Mouse (Mus musculus) heart, embryonic 15.5 days (tissue): ENCODE results near the gene Slc33a1. TPM values are rescaled to one million over a fixed set of nuclear protein-coding genes. Genes with fewer than 3 reads are reported as not detected.

Source experiments
- ATAC-seq: fragments of 200-750 bp; cut with Nextera tagmentation; replicated peaks from 2 replicates; pipeline ENCODE4 v1.8.0; 2017; ENCODE audit warnings: low read depth, moderate TSS enrichment; ENCODE audit not compliant: insufficient number of reproducible peaks, insufficient read depth, low FRiP score
- H3K27ac ChIP-seq: fragments of 300-500 bp; sonication (generic); 2 replicates; pipeline ENCODE4 v1.5.1; 2015; ENCODE audit warnings: mild to moderate bottlenecking, inconsistent platforms
- H3K27me3 ChIP-seq: fragments of 300-500 bp; sonication (generic); 2 replicates; pipeline ENCODE4 v1.6.1; 2015; ENCODE audit warnings: inconsistent platforms
- H3K36me3 ChIP-seq: fragments of 300-500 bp; sonication (generic); 2 replicates; pipeline ENCODE4 v1.6.1; 2015; ENCODE audit warnings: mild to moderate bottlenecking, inconsistent platforms
- H3K4me1 ChIP-seq: fragments of 300-500 bp; sonication (generic); replicated peaks from 2 replicates; pipeline ENCODE4 v1.6.1; 2015; ENCODE audit warnings: inconsistent platforms
- H3K4me2 ChIP-seq: fragments of 300-500 bp; sonication (generic); 2 replicates; pipeline ENCODE4 v1.6.1; 2015; ENCODE audit warnings: inconsistent platforms, mild to moderate bottlenecking, moderate library complexity
- H3K4me3 ChIP-seq: fragments of 300-500 bp; sonication (generic); 2 replicates; pipeline ENCODE4 v1.5.1; 2015; ENCODE audit warnings: mild to moderate bottlenecking, inconsistent platforms
- H3K9ac ChIP-seq: fragments of 300-500 bp; sonication (generic); 2 replicates; pipeline ENCODE4 v1.6.1; 2015; ENCODE audit warnings: mild to moderate bottlenecking, inconsistent platforms
- H3K9me3 ChIP-seq: fragments of 300-500 bp; sonication (generic); replicated peaks from 2 replicates; pipeline ENCODE4 v1.6.1; 2016; ENCODE audit warnings: inconsistent platforms
- WGBS: fragments of 180-500 bp; shearing (Covaris S2); methylation state at CpG from one replicate; pipeline ENCODE4 v1.1.7; 2015; ENCODE audit warnings: mixed read lengths; 5-methylcytosine and 5-hydroxymethylcytosine counted together
- polyA plus RNA-seq: library from polyadenylated mRNA; unstranded; fragments of >200 nt; fragmentation: Nextera tagmentation; extraction: Ambion mirVana; gene quantifications from 2 replicates; pipeline ENCODE4 v1.2.1, GENCODE M21; 2015

The Slc33a1 gene
- polyA plus RNA-seq, 1 experiment from 2014 or later, result 9.2 TPM

DNA sequence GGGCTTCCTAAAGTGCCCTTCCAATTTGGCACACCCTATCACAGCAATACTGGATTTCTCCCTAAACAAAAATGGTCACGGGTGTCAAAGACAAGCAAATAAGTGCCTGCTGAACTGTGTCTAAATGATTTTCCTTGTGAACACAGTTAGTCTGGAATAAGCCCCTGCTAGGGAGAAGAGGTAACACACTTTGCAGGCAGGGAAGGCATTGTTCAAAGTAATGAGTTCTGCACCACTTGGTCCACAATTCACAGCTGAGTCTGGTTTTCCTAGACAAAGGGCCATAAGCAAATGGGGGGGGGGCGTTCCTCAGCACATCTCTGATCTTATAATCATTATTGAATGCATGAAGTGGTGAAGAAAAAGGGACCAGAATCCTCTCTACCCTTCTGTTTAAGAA lies 68.8 kb downstream of the Slc33a1 start:
- Histone ChIP-seq H3K27ac (no peak overlapping the region), H3K4me2 (no peak overlapping the region), H3K36me3 (no peaks in the 10 kb centered on the region), H3K4me3 (no peak overlapping the region), H3K9ac (no peak overlapping the region), H3K4me1 (peaks cover 16% of the 10 kb centered on the region), H3K9me3 (no peaks in the 10 kb centered on the region), H3K27me3 (no peaks in the 10 kb centered on the region)
- WGBS, result 53% methylated on average over 2 of the region's 2 CpGs
- no peak for ATAC-seq

DNA sequence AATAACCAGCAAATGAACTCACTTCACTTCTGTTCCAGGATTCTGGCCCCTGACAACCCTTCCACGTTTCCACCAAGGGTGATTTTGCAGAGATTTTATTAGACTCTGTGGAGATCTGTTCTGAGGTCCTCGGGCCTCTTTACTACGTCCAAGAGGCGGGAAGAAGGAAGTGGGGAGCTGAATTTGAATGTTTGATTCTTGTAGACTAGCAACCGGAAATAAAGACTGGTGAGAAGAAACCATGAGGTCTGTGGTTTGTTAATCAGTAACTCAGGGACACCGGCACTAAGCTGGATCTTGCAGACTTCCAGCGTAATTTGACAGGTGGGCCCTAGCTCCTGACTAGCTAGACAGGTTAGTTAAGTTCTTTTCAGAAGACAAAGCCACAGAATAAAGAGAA lies 70.9 kb downstream of the Slc33a1 start:
- Histone ChIP-seq H3K4me3 (no peak overlapping the region), H3K36me3 (no peaks in the 10 kb centered on the region), H3K4me1 (peaks cover 4% of the 10 kb centered on the region), H3K9me3 (no peaks in the 10 kb centered on the region), H3K27me3 (no peaks in the 10 kb centered on the region), H3K27ac (no peak overlapping the region), H3K4me2 (no peak overlapping the region), H3K9ac (no peak overlapping the region)
- WGBS, result 64% methylated on average over 7 of the region's 7 CpGs
- no peak for ATAC-seq

DNA sequence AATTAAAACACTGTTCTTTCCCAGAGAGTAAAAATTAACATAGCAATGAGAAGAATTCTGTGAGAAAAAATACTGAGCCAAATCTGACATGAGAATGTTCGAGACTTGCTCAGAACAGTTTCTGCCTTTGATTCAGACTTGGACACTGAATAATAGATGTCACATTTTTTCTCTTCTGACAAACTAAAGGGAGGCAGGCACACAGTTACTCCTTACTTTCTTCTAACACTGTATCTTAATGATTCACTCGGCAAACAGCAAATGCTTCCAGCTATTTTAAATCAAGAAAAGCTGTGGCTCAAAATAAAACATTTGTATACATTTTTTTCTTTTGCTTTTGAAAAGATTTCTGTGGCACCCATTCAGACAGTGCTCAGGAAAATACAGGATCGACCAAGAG lies 72.4 kb downstream of the Slc33a1 start:
- Histone ChIP-seq H3K4me2 (no peak overlapping the region), H3K36me3 (no peaks in the 10 kb centered on the region), H3K27ac (no peak overlapping the region), H3K27me3 (no peaks in the 10 kb centered on the region), H3K9ac (no peak overlapping the region), H3K4me3 (no peak overlapping the region), H3K4me1 (no peaks in the 10 kb centered on the region), H3K9me3 (no peaks in the 10 kb centered on the region)
- no peak for ATAC-seq
- 50% methylated on average over 3 of the region's 3 CpGs for WGBS

Other genes starting within 250 kb of the Slc33a1 start
- gene Plch1, start 65.3 kb downstream of the Slc33a1 start, polyA plus RNA-seq, result 0.40 and 0.79 TPM in 2 replicates
- 4.3 and 4.9 TPM in 2 replicates for gene E130311K13Rik, start 35.3 kb downstream of the Slc33a1 start, polyA plus RNA-seq
- 32.3 and 33.6 TPM in 2 replicates for gene Gmps, start 11.3 kb upstream of the Slc33a1 start, polyA plus RNA-seq
- gene Vmn2r1, start 116.8 kb upstream of the Slc33a1 start, polyA plus RNA-seq, result 0.01 and 0.05 TPM in 2 replicates
- not detected in 2 replicates for gene Vmn2r2, start 177.2 kb upstream of the Slc33a1 start, polyA plus RNA-seq